Mouse (Mus musculus): Measurements from ENCODE around the gene Mup2. TPM values are rescaled to one million over a fixed set of nuclear protein-coding genes. Genes with fewer than 3 reads are reported as not detected.
"Not testable (repeated sequence)": the region's sequence is repeated elsewhere in the genome, so short reads cannot be mapped to it uniquely, and the experiment has no call there.

Gene Mup2
- polyA plus RNA-seq (2012; fragmentation: generic; extraction: Trizol): not detected

GRCm38 (mm10) chr4:60154189-60154588 lies at the start of gene Mup2:
Gene Mup2, minus strand, starts transcription at chr4:60154289.
- not testable (repeated sequence) for H3ac ChIP-seq (ENCODE audit: control insufficient read depth, insufficient read length)

More at GRCm38 (mm10) chr4:60154189-60154588, at the start of gene Mup2:
- not testable (repeated sequence) for H3K79me2 ChIP-seq (ENCODE audit: control insufficient read depth, insufficient read depth); H3K4me2 ChIP-seq (ENCODE audit: low read depth); H3K27me3 ChIP-seq (ENCODE audit: control insufficient read depth, insufficient read depth, insufficient read length); H3K36me3 ChIP-seq (ENCODE audit: control insufficient read depth, insufficient read depth); H3K4me3 ChIP-seq

Other genes starting within 250 kb of the Mup2 start
- not detected for gene Slc46a2, start 239.2 kb downstream of the Mup2 start, polyA plus RNA-seq (2012; fragmentation: generic; extraction: Trizol)
- not detected for gene Mup4, start 193.6 kb downstream of the Mup2 start, polyA plus RNA-seq (2012; fragmentation: generic; extraction: Trizol)
- not detected for gene Mup6, start 190.0 kb downstream of the Mup2 start, polyA plus RNA-seq (2012; fragmentation: generic; extraction: Trizol)
- not detected for gene Mup7, start 83.8 kb downstream of the Mup2 start, polyA plus RNA-seq (2012; fragmentation: generic; extraction: Trizol)
- not detected for gene Mup8, start 68.3 kb upstream of the Mup2 start, polyA plus RNA-seq (2012; fragmentation: generic; extraction: Trizol)